Mouse (Mus musculus): ENCODE results near the gene Gm4450. TPM values are rescaled to one million over a fixed set of nuclear protein-coding genes. Genes with fewer than 3 reads are reported as not detected.
"Not testable (repeated sequence)": the region's sequence is repeated elsewhere in the genome, so short reads cannot be mapped to it uniquely, and the experiment has no call there.

Gene Gm4450
- polyA plus RNA-seq, 1 experiment from 2014 or later, result not detected

- 92% methylated on average over 17 of the region's 27 CpGs for WGBS
Measured at GRCm38 (mm10) chr3:98410619-98411580, 46.0 kb downstream of the Gm4450 start.

GRCm38 (mm10) chr3:98407261-98407780 lies 49.6 kb downstream of the Gm4450 start:
- H3K4me3 ChIP-seq; H3K36me3 ChIP-seq; H3K27ac ChIP-seq (replicated peaks); H3K9me3 ChIP-seq (replicated peaks); H3K4me1 ChIP-seq; H3K27me3 ChIP-seq (ENCODE audit: low read depth, poor library complexity, severe bottlenecking); DNase-seq (ENCODE audit: low spot score): not testable (repeated sequence)
- 77% methylated on average over 5 of the region's 5 CpGs for WGBS

More at GRCm38 (mm10) chr3:98410619-98411580, 46.0 kb downstream of the Gm4450 start:
- not testable (repeated sequence) for H3K36me3 ChIP-seq; H3K27ac ChIP-seq (replicated peaks); H3K4me3 ChIP-seq; H3K9me3 ChIP-seq (replicated peaks); DNase-seq (ENCODE audit: low spot score); H3K27me3 ChIP-seq (ENCODE audit: low read depth, poor library complexity, severe bottlenecking); H3K4me1 ChIP-seq

DNA sequence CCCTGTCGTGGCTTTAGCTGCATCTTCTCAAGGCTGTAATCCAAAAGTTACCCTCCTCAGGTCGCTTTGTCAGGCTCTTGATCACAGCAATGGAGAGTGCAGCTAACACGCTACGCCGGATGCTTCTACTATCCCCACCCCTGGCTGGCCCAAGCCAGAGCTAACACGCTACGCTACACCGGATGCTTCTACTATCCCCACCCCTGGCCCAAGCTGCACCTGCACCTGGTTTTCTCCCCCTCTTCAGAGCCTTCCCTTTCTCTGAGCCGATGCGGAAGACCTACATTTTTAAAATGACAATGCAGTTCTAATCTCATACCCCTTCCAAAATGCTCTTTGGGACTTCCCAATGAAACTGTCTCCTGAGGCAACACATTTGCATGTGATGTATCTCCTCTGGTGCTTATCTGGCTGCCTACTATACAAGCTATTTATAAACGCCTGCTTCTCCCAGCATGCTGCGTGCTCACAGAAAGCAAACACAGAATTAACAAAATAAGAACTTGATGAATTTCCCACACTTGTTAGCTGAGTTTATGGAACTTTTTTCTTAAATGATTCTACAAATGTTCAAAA lies 50.3 kb downstream of the Gm4450 start:
- H3K4me3 ChIP-seq; H3K27ac ChIP-seq (replicated peaks); DNase-seq (ENCODE audit: low spot score); H3K9me3 ChIP-seq (replicated peaks); H3K4me1 ChIP-seq; H3K36me3 ChIP-seq; H3K27me3 ChIP-seq (ENCODE audit: low read depth, poor library complexity, severe bottlenecking): not testable (repeated sequence)
- WGBS, result 60% methylated on average over 12 of the region's 12 CpGs

DNA sequence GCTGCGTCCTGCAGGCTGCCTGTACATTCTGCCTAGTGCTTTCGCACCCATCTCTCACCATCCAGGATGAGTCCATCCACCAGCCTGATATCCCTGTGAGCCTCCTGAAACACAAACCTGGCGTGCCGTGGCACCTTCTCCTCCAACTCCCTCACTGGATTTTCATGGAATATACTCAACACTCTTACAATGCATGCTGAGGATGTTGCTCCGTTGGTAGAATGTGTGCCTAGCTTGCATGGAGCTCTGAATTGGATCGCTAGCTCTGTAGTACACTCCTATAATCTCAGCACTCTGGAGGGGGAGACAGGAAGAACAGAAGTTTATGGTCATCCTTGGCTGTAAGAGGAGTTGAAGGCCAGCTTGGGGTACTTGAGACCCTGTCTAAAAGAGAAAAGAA lies 51.0 kb downstream of the Gm4450 start:
- not testable (repeated sequence) for H3K9me3 ChIP-seq (replicated peaks); DNase-seq (ENCODE audit: low spot score); H3K36me3 ChIP-seq; H3K4me3 ChIP-seq; H3K27ac ChIP-seq (replicated peaks); H3K4me1 ChIP-seq; H3K27me3 ChIP-seq (ENCODE audit: low read depth, poor library complexity, severe bottlenecking)
- WGBS, result 87% methylated on average over 6 of the region's 6 CpGs

GRCm38 (mm10) chr3:98404268-98404895 lies 52.5 kb downstream of the Gm4450 start:
- H3K27me3 ChIP-seq (ENCODE audit: low read depth, poor library complexity, severe bottlenecking); H3K9me3 ChIP-seq (replicated peaks); H3K27ac ChIP-seq (replicated peaks); H3K4me1 ChIP-seq; H3K4me3 ChIP-seq; H3K36me3 ChIP-seq; DNase-seq (ENCODE audit: low spot score): not testable (repeated sequence)
- 98% methylated on average over 9 of the region's 9 CpGs for WGBS

Other genes starting within 250 kb of the Gm4450 start
- gene Reg4, start 235.0 kb downstream of the Gm4450 start, polyA plus RNA-seq (2016; fragmentation: Nextera tagmentation; extraction: Ambion mirVana), result not detected in 2 replicates
- 1.7 and 3.8 TPM in 2 replicates for gene Hmgcs2, start 176.7 kb downstream of the Gm4450 start, polyA plus RNA-seq (2016; fragmentation: Nextera tagmentation; extraction: Ambion mirVana)
- 386 and 388 TPM in 2 replicates for gene Phgdh, start 117.1 kb downstream of the Gm4450 start, polyA plus RNA-seq (2016; fragmentation: Nextera tagmentation; extraction: Ambion mirVana)
- 6.8 and 8.3 TPM in 2 replicates for gene Zfp697, start 74.7 kb downstream of the Gm4450 start, polyA plus RNA-seq (2016; fragmentation: Nextera tagmentation; extraction: Ambion mirVana)
- gene Hsd3b4, start 53.4 kb upstream of the Gm4450 start, polyA plus RNA-seq (2016; fragmentation: Nextera tagmentation; extraction: Ambion mirVana), result not detected in 2 replicates
- gene Gm10681, start 131.7 kb upstream of the Gm4450 start, polyA plus RNA-seq (2016; fragmentation: Nextera tagmentation; extraction: Ambion mirVana), result not detected in 2 replicates
- gene Hsd3b5, start 173.1 kb upstream of the Gm4450 start, polyA plus RNA-seq (2016; fragmentation: Nextera tagmentation; extraction: Ambion mirVana), result not detected in 2 replicates

Data from midbrain, embryonic 10.5 days (tissue).